Mouse (Mus musculus): ENCODE measurements around the gene Gm20767. TPM values are rescaled to one million over a fixed set of nuclear protein-coding genes. Genes with fewer than 3 reads are reported as not detected.

The Gm20767 gene
- not detected in 2 replicates for polyA plus RNA-seq (2012; rRNA removed; ENCODE audit: low replicate concordance)

DNA sequence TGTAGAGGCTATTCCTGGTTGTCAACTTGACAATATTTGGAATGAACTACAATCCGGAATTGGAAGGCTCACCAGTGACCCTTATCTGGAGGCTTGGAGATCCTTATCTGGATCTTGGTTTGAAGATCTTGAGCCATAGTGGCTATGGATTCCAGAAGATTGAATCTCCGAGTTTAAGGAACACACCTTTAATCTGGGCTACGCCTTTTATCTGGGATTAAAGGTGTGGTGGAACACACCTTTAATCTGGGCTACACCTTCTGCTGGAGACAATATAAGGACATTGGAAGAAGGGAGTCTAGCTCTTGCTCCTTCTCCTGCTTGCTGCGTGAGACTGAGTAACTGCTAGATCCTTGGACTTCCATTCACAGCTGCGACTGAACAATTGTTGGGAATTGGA lies at the start of gene Gm20767:
Gm20767 (plus strand) TSS at position 301 of the 400 bp plus-strand sequence.

DNA sequence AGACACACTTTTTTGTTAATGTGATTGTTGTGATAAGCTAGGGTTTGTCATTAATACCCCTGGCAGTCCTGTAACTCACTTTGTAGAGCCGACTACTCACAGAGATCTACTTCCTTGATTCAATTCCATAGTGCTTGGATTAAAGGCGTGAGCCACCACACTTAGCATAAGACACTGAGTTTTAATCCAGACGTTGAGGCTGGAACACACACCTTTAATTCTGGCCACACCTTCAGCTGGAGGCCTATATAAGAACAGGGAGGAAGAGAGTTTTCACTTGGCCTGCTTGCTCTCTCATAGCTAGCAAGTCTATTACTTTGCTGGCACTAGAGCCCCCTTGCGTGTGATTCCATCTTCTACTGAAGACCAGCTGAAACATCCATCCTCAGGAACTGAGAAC lies 32.1 kb downstream of the Gm20767 start, which contains the start of gene Gm21818:
Gm21818 (plus strand) TSS at position 301 of the 400 bp plus-strand sequence.

Other genes with a start within 250 kb of the Gm20767 start
- not detected in 2 replicates for gene Tcstv1, start 245.5 kb upstream of the Gm20767 start, polyA plus RNA-seq (2012; rRNA removed; ENCODE audit: low replicate concordance)
- not detected in 2 replicates for gene Gm21761, start 211.0 kb upstream of the Gm20767 start, polyA plus RNA-seq (2012; rRNA removed; ENCODE audit: low replicate concordance)
- not detected in 2 replicates for gene B020031M17Rik, start 189.4 kb upstream of the Gm20767 start, polyA plus RNA-seq (2012; rRNA removed; ENCODE audit: low replicate concordance)
- gene Gm36079, start 113.2 kb upstream of the Gm20767 start, polyA plus RNA-seq (2012; rRNA removed; ENCODE audit: low replicate concordance) = not detected in 2 replicates
- gene Gm21188, start 88.1 kb upstream of the Gm20767 start, polyA plus RNA-seq (2012; rRNA removed; ENCODE audit: low replicate concordance) = not detected in 2 replicates
- gene Gm21818, start 32.2 kb downstream of the Gm20767 start, polyA plus RNA-seq (2012; rRNA removed; ENCODE audit: low replicate concordance) = not detected in 2 replicates
- not detected in 2 replicates for gene Gm21762, start 75.7 kb downstream of the Gm20767 start, polyA plus RNA-seq (2012; rRNA removed; ENCODE audit: low replicate concordance)
- gene Gm21731, start 98.9 kb downstream of the Gm20767 start, polyA plus RNA-seq (2012; rRNA removed; ENCODE audit: low replicate concordance) = not detected in 2 replicates
- gene AF067061, start 122.9 kb downstream of the Gm20767 start, polyA plus RNA-seq (2012; rRNA removed; ENCODE audit: low replicate concordance) = not detected in 2 replicates
- gene BC147527, start 160.1 kb downstream of the Gm20767 start, polyA plus RNA-seq (2012; rRNA removed; ENCODE audit: low replicate concordance) = not detected in 2 replicates
- gene Tcstv3, start 176.6 kb downstream of the Gm20767 start, polyA plus RNA-seq (2012; rRNA removed; ENCODE audit: low replicate concordance) = not detected in 2 replicates